Mouse (Mus musculus) hematopoietic stem cell, adult 5-6 weeks (primary cell): Measurements from ENCODE around the gene Dcun1d4. TPM values are rescaled to one million over a fixed set of nuclear protein-coding genes. Genes with fewer than 3 reads are reported as not detected.

ENCODE experiments used
- ATAC-seq, 2 experiments: fragments of 125-278 bp in 1 of 2; replicated peaks in 1 of 2; 2 replicates each; pipeline ENCODE4 v1.8.0; 2016 to 2017; ENCODE audit warnings: inconsistent platforms in 2 of 2, mild to moderate bottlenecking in 2 of 2, moderate number of reproducible peaks in 2 of 2, low read depth in 1 of 2, moderate TSS enrichment in 1 of 2; ENCODE audit not compliant: low FRiP score in 2 of 2, poor library complexity in 2 of 2, severe bottlenecking in 2 of 2, insufficient read depth in 1 of 2, low TSS enrichment in 1 of 2
- total RNA-seq: library from RNA; stranded (forward); fragments of 172-1452, 232-1000 nt; gene quantifications from 2 replicates; pipeline ENCODE4 v1.2.3, GENCODE M21; 2017

The Dcun1d4 gene
- total RNA-seq, 1 experiment from 2014 or later = 18.2 TPM

DNA sequence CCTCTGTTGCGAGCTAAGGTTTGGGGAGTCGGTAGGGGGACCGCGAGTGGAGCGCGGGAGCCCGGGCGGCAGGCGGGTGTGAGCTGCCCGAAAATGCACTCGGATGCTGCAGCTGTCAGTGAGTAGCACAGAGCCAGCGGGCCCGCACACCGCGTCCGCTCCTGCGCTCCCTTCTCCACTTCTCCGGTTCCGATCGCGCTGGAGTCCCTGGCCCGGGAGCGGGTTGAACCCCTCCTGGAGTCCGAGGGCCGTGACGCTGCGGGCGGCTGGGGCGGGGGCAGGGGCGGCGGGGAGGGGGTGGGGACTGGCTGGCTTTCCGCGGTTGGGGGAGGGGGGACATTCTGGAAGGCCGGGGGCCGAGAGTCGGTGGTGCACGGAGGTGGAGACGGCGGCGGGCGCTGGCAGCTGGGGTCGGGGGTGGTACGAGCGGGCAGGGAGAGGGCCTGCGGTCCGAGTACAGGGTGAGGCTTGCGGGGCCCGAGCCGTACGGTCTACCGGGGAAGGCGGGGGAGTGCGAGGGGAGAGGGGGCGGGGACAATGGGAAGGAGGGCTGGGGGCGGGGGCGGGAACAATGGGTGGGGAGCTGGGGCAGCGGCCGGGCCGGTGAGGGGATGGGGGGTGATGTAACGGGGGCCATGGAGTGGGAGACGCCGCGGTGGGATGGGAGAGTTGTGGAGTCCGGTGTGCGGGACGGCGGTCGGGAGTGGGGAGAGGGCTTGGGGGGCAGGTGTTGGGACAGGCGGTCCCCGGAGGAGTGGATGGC lies 10.5 kb downstream of the Dcun1d4 start:
- ATAC-seq = no peak

DNA sequence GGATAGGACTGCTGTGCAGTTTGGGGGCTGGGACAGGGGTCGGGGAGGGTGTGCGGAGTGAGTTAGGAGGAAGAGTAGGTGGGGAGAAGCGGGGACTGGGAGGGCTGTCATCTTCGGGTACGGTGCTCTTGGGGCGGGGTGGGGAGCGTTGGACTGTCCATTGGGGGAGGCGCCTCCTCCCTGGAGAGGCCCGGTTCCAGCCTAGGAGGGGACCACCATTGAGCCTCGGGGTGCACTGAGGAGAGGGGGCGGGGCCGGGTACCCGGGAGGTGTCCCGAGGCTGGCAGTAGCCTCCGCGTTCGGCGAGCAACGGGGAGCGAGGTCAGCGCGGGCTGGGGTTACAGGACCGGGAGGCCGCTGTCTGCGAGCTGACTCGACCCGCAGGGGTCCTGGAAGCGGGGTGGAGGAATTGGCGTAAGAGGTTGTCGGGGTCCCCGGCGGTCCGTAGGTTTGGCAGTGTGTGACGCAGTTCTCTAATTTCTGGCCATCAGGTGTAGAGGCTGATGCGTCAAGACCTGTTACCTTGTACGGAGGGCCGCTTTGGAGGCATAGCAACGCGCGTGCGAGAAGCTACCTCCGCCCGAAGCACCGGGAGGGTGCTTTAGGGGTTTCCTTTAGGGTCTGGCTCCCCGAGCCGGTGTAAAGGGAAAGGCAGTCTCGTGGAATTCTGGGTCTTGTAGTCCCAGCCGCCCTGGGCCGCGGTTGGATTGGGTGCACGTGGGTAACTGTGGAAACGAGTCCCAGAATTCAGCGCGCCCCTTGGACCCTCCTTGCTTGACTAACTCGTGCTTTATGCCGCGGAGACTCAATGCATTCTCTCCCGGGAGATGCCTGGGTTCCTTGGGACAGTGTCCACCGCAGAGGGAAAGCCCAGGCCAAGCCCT lies 11.3 kb downstream of the Dcun1d4 start:
- ATAC-seq = peak; percentile 74 to 77

DNA sequence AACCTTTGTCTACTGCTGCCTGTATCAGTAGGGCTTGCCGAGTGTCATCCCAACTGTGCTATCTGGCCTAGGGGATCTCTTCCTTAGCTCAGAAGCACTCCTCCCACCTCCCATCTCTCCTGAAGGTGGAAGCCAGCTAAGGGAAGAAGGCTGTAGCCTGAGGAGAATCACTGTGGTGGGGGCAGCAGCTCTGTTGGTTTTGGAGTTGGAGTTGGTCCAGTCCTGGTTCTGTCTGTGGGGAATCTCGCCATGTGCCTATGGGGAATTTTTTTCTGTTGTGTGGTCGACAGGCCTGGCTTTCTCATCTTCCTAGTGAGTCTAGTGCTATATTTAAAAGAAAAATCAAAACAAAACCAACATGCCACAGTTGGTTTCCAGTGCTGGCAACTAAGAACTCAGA lies 16.6 kb downstream of the Dcun1d4 start:
- no peak for ATAC-seq

DNA sequence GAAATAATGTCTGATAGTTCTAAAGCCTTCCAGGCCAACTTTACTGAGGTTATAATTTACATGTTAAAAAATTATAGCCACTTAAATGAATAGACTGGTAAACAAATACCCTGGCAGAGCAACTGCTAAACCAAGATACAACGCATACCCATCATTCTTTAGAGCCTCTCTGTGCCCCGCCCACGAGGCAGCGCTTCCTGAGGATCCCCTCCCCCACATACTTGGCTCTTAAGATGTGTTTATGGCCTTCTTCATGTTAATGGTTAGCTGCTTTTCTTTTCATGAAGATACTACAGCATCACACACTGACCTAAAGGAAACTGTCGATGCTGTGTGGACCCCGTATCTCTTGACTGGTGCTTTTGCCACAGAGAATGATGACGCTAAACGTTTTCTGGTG lies 17.8 kb downstream of the Dcun1d4 start:
- ATAC-seq = no peak

DNA sequence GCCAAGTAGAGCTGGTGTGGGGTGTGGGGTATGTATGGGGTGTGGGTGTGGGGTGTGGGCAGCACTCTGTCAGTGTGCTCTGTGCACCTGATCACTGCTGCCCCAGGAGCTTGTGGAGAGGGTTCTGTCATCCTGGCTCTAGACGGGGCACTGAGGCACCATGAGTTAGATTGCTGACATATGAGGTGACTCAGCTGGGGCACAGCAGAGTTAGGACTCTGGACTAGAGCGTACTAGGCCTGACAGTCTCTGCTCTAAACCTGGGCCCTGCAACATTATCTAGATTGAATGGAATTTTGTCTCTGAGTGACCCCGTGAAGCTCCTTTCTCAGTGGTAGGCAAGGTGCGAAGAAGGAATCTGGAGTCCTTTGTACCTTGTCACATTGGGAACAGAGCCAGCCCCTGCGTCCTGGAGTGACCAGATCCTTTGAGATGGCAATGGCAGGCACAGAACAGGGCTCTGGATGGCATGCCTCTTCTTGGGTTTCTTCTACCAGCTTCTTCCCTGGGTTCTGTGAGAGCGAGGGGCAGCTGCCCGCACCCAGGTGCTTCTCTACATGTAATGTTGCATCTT lies 20.2 kb downstream of the Dcun1d4 start:
- no peak for ATAC-seq

DNA sequence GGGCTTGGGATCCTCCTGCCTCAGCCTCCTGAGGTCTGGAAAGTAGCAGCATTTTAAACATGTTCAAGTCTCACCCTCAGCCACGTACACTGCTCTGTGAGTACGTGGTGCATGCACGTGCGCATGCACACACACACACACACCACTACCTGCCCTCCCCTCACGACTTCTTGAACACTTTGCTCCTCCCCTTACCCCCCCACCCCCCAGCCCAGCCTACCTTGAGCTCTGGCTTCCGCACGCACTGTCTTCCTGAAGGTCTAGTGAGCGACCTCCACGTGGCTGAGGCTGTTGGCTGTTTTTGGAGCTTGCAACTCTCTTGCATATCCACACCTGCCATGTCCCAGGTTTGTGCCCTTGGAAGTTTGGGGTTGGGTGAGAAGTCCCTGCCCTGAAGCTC lies 21.6 kb downstream of the Dcun1d4 start:
- no peak for ATAC-seq

DNA sequence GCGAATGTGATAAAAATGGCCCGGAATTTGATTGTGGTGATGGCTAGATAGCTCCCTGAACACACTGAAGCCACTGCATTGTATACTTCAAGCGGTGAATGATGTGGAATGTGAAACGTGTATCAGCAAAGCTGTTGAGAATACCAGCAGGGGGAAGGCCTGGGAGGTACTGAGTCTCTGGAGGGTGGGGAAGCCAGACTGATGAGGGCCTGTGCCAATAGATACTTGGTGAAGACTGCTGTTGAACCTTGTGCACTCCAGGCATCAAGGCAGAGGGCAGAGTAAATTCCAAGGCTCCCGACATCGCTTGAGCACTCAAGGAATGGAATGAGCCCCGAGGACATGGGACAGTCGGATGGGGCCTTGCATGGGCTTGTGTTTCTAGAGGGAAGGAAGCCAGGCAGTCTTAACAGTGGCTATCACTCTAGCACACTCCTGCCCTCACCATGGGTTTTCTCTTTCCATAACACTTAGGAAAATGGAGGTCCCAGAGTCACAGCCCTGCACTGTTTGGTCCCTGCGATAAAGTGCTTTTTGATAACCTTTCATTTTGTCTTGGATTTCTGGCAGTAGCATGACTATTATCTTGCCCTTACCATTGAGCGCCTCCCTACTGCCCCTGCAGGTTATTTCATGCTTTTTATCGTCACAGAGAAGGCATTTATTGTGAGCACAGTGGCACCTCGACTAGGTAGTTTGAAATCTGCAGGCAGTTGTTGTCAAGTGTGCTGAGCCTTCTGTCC lies 22.4 kb downstream of the Dcun1d4 start:
- no peak for ATAC-seq

DNA sequence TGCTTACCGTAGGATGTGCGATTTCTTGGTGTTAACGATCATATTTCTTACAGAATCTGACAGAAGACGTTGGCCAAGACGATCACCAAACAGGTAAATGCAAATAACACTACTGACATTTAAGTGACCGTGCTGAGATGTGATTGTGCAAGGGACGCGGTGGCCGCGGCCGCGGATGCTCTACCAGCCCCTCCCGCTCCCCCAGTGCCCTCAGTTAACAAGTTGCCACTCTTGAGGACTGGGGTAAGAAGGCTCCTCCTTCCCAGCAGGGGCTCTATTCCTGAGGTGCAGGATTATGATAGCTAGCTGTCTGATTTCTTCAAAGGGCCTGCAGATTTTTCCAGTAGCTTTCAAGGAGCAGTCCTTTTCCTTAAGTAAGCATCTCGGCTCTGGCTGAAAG lies 30.3 kb downstream of the Dcun1d4 start:
- no peak for ATAC-seq

DNA sequence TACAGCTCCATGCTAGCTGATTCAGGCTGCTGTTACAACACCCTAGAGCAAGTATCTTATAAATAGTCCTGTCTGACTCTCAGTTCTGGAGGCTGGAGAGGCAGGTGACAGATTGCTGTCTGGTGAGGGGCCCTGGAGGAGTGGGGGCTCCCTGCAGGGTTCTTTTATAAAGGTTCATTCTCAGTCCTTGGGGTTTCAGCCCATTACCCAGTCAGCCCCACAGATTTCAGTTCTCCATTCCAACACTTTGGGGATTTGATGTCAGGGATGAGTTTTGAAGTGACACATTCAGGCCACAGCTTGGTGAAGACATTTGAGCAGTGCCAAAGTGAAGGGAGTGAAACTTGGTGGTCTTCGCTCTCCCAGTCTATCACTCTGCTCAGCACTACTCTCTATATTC lies 31.4 kb downstream of the Dcun1d4 start:
- no peak for ATAC-seq

DNA sequence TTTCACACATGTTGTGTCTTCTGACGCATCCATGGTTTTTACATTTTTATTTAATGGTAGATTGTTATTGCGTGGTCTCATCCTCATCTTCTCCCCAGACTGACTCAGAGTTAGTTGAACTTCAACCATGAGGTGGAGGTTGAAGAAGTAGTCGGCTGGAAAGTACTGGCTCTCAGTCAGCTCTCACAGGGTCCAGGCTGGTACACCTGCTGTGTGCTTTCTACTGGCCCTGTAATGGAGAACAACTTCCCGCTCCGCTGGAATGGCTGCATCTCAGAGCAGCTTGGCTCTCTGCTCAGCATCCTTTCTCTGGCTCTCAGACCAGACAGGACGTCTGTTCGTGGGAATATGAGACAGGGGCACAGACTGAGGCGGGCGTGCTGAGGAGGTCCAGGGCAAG lies 31.9 kb downstream of the Dcun1d4 start:
- no peak for ATAC-seq

DNA sequence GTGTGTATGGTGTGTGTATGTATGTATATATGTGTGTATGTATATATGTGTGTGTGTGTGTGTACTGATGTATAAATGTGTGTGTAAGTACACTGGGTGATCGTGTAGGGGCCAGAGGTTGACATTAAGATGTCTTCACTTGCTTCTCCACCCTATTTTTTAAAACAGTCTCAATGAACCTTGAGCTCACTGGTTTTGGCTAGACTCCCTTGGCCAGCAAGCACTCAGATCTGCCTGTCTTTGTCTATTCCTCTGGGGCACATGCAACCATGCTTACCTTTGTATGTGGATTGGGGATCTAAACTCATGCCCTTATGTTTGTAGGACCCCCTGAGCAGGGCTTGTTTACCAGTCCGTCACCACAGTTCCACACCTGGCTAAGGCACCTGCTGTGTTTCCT lies 33.4 kb downstream of the Dcun1d4 start:
- ATAC-seq = no peak

DNA sequence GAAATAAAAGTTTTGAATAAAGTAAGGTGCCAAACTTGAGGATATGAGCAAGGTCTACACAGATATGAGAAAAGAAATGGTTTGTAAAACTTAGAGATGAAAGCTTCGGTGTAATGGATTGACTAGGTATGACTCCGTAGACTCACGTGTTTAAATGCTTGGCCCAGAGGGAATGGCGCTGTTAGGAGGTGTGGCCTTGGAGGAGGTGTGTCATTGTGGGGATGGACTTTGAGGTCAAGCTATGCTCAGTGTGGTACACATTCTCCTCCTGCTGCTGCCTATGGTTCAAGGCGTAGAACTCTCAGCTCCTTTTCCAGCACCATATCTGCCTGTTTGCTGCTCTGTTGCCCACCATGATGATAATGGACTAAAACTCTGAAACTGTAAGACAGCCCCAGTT lies 36.5 kb downstream of the Dcun1d4 start:
- ATAC-seq = no peak

DNA sequence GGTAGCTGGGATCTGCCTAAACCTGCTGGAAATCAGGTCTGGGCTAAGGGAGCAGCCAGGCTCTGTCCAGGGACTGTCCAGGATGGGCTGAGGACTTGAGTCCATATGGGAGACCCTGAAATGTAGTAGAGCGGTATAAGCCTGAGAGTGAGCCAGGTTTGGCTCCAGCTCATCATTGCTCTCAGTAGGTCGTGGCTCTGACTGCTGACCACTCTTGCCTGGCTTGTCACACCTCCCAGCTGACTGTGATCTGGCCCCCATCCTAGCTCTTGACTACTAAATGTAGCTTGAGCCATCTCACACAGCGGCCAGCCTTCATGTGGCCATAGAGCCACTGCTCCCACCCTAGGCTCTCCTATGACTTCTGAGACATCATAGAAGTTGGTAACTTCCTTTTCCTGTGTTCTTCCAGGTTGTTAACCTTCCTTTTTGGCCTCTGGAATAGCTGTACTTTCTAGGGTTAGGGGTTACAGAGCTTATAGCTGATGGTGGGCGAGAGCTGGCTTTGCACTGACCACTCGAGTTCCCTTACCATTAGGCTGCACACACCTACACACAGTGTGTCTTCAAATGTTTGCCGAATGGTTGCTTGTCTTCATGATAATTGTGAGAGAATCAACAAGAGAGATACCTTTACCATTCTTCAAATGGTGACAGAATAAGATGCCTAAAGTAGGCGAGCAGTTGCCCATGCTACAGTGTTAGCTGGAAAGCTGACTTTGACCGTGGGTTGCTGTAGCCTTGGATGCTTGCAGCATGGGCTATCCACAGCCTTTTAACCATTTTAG lies 37.8 kb downstream of the Dcun1d4 start:
- ATAC-seq = no peak

DNA sequence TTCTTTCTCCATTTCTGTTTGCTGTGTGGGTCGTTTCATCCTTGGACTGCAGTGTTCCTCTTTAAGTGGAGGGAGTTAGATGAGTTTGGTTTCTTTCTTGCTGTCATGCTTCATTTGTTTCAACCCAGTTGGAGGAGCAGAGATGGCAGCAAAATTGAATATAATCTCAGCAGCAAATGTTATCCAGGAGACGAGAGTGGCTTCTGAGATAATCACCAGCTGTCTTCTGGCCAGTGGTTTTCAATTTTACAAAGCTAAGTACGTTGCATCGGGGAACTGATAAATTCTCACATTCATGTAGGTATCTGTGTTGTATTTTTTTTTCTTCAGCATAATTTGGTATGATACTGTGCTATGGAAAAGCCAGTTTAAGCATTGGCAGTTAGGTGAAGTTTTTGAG lies 40.0 kb downstream of the Dcun1d4 start:
- ATAC-seq = no peak

DNA sequence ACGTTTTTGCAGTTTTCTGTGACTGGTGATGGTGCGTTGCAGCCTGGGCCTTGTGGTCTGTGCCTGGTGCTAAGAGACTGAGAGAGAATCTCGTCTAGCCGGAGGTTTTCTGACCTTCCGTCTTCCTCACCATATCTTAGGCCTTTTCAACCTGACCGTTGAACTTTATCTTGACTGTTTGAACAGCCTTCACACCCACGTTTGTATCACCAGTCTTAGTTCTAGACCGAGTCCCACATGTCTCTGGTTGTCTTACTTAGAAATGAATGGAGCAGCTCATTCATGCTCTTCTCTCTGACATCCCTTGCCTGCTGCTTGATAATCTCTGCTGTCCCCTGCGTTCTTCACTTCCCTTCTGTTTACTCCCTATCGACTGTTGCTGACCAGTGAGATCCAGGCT lies 42.4 kb downstream of the Dcun1d4 start:
- no peak for ATAC-seq

DNA sequence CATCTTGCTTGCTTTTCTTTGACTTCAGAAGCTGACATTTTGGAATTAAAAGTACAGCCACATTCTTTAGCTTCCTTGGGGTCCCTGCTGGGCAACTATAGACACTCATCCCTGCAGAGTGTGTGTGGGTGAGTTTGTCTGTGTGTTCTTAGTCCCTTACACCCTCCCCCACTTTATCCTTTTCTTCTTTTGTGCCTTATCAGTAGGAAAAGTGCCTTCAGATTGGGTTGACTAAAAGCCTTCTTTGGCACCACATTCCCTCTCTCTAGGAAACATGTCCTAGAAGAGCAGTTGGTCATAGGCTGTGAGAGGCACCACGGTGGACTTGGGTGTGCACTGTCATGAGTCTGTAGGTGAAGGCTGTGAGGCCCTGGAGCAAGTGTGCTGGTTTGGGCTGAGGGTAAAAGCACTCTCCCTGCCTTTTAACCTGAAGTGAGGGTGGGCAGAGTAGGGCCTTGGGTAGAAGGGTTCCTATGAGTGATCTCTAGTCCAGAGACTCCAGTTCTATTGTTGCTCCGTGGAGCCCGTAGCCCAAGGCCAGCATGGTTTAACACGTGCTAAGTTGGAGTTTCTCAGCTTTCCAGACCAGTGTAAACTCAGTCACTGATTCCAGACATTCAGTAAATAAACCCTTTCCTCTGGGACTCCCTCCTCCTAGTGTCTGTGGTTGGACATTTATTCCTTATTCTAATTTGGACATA lies 43.6 kb downstream of the Dcun1d4 start:
- no peak for ATAC-seq
